Mouse (Mus musculus) lung, postnatal 25 days (tissue): ENCODE measurements around the gene Adam11.

Experiments used
- DNase-seq: peaks from one replicate; pipeline ENCODE4 v3.0.0; 2022; ENCODE audit warnings: low spot score

The Adam11 gene

DNA sequence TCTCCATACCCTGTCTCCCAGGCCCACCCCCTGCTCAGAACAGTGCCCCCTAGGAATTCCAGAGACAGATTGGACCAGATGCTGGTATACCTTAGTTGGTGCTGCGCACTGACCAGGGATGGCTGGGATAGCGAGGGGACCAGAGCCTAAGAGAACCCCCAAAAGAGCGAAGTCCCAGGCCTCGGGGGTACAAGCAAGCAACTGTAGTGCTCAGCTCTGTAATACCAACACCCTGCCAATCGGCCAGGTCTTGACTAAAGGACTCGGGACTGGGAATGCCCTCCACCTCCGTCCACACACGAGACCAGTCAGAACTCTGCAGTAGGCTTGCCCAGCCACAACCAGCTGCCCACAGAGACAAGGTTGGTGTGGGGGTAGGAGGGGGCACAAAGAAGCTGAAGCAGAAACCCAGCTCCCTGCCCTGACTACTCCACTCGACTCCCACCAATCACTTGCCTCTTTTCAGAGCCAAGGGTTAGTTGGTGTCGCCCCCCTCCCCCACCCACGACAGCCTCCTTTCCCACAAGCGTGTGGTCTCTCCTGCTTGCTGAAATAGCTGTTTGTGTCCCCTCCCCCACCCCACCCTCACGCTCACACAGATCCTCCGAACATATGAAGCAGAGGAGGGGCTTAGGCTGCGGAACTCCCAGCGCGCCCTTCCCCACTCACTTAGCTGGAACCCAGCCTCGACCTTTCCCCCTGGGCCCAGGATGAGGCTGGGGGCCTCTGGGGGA, 7.5 kb upstream of the Adam11 start:
- no peak for DNase-seq

DNA sequence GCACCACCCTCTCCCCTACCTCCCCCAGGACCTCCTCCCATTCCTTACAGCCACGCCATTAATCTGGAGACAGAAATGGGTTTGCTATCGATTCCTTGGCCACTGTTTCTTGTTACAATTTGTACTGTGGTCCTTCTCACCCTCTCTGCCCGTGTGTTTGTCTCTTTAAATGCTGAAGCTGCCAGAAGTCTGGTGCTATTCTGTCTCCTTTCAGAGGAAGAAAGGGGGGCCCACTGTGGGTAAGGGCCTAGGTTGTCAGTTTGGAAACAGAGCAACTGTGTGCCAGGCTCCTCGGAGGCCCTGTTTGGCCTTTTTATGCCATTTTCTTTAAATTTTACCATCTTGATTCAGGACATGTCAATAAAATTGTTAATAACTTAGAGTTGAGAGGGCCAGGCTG, 6.8 kb upstream of the Adam11 start:
- DNase-seq: no peak

DNA sequence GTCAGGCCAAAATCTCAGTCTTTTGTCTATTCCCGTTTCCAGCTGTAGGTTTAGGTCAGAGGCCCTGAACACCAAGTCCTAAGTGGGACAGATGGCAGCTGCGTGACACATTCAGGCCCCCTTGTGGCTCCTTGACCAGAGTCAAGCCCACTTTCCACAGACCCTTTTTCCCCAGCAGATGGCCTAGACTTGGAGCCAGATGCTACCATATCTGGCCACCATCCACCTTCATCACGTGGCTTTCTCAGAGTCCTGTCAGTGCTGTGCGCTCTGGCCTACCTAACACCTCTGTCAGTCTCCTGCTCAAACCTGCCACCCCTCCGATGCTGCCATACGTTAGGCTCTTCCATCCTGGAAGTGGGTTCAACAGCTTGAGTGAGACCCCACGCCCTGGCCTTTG, 5.8 kb upstream of the Adam11 start:
- DNase-seq: no peak

DNA sequence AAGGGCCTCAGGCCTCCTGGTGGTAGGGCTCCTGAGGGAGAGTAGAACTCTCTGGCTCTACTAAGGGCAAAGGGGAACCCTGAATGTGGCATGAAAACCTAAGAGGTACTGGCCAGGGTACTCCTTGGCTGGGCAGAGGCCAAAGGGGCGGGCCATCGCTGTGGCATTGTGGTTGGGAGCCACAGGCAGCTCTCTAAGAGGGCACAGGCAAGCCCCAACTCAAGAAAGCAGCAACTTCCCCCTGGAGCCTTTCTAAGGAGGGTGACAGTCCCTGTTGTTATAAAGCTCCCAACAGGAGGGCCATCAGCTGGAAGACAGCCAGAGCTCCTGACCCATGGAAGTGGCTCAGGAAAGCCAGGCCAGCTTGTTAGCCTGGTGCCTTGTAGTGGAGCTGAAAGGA, 2.3 kb upstream of the Adam11 start:
- DNase-seq: no peak

DNA sequence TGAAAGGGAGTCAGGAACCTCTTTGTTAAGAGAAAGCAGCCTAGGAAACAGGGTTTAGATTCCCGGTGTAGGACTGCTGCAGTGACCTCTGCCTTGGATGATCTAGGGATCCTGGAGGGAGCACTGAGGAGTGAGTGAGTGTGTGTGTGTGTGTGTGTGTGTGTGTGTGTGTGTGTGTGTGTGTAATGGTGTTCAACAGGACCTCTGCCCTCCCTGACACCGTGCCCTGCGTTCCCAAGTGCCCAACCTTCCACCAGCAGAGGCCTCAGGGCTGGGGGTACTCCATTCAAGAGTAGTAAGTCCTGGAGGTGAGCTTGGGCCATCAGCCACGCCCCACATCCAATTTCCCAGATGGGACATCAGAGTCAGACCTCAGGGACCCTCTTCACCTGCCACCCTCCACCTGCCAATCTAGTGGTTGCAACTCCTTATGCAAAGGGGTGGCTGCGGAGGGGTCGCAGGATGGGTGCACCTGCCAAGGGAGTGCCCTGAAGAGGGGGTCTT, 382 bp upstream of the Adam11 start:
- DNase-seq: no peak

DNA sequence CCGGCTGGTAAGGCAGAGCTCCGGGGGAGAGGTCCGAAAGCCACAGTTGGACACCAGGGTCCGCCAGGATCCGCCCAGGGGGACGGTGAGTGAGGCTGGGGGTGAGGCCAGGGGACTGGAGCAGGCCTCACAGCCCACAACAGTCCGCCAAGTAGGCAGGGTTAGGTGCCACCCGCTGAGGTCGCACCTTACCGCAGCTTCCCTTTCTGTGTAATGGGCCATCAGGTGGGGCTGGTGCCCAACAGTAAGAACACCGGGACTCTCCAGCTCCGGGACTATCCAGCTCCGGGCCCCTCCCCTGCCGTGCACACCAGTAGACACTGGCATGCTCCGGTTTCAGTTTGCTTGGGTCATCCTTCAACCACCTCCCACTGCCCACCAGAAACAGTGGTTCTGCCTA, 1.0 kb downstream of the Adam11 start:
- DNase-seq: no peak

DNA sequence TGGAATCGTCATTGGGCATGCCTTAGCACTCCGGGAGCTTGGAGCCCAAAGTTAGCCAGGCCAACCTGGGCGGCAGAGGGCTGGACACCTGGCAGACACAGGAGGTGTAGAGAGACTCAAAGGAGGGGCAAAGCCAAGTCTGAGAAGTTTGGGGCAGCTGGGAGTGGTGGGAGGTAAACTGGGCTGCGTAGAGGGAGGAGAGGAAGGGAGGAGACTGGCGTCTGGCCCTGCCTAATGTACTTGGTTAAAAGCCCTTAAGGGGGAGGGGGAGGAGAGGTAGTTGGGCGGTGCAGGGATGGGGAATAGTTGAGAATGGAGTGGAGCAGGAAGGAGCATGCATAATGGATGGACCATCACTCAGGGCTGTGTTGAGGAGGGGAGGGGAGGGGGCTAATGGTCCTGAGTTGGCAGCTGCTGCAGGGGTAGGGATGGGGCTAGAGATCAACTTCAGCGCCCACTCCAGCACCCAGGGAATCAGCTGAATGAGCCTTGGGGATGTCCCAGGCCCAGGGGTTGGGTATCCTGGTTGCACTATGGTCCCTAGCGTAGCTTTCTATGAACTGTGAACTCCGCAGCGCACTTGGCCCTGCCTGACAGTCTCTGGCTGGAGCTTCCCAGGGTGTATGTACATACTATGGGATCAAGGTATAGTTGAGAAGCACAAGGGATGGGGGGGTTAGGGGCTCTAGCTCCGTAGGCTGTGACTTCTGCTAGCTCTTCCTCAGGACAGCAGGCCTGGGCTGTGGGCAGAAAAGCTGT, 1.9 kb downstream of the Adam11 start:
- DNase-seq: no peak

DNA sequence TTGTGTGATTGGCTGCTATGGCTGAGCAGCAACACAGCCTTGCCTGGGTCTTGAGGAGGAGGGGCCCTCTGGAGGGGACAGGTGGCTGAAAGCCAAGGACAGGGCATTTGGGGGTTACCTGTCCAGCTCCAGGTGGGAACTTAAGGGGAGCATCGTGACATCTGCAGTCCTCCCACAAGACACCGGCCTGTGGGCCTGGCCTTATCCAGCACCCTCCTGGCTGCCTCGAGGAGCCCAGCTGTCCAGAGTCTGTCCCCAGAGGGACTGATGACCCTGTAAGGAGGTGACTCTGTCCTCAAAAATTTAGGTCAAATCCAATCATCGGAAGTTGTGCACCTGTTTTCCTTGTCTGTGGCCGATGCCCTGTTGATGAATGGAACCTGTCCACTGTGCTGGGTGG, 4.2 kb downstream of the Adam11 start:
- no peak for DNase-seq

DNA sequence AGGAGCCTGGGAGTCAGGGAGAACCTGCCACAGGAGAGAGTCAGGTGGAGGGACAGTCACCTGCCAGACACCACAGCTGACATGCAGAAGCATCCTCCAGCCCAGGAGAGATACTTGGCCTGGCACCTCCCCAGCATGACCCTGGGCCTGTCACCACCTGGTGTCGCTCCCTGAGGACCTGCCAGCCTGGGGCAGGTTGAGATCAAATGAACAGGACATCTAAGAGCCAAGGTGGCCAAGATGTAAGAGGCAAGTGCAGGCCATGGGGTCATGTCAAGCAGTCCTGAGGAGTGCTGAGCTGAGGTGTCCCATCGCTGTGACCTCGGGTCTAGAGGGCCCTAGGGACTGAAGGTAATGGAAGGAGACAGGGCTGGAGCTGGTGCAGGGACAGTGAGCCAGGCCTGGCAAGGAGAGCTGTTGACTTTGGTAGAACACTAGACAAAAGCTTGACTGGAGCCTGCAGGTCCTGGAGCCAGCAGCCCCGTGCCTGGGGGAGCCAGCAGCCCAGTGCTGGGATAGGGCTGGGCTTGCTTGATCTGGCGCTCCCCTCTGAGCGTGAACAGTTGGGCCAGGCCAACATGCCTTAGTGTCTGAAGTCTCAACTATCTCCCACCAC, 5.9 kb downstream of the Adam11 start:
- no peak for DNase-seq

DNA sequence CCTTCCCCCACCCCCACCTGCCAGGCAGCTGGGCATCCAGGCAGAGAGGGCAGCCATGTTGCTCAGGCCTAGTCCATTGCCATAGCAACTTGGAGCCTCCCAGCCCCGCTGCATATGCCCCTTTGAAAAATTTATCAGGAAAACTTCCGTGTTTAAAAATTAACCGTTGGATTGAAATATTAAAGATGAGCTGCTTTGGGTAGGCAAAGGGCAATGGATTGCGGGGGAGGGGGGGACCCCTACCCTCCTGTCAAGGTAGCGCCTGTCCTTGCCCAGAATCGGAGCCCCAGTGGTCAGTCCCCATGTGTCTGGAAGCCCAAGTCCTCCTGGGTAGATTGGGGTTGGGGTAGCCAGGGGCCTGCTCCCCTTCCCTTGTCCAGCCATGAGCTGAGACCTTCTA, 7.9 kb downstream of the Adam11 start:
- DNase-seq: no peak

DNA sequence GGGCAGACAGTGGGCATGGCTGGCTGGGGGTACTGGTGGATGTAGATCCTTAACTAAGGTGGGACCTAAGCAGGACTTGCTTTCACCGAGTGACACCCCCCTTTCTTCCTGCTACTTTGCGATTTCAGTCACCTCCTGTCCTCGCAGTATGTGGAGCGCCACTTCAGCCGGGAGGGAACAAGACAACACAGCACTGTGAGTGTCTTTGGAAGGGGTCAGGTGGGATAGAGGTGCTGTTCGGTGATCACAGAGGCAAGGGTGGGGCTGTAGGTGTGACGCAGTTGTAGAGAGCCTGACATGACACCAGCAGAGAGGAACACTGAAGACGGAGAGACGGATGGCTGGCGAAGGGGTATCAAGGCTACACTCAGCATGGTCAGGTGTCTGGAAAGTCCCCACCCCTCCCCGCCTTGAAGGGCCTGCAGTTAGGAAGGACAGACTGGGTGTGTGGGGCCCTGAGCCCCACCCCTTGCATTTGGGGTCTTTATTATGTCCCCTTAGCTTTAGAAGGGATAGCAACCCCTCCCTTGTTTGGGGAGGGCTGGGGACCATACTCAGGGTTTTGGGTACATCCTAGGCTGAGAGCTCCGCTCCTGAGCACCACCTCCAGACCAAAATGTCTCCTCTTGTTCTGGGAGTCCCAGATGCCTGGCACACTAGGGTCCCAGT, 8.9 kb downstream of the Adam11 start:
- DNase-seq: no peak

DNA sequence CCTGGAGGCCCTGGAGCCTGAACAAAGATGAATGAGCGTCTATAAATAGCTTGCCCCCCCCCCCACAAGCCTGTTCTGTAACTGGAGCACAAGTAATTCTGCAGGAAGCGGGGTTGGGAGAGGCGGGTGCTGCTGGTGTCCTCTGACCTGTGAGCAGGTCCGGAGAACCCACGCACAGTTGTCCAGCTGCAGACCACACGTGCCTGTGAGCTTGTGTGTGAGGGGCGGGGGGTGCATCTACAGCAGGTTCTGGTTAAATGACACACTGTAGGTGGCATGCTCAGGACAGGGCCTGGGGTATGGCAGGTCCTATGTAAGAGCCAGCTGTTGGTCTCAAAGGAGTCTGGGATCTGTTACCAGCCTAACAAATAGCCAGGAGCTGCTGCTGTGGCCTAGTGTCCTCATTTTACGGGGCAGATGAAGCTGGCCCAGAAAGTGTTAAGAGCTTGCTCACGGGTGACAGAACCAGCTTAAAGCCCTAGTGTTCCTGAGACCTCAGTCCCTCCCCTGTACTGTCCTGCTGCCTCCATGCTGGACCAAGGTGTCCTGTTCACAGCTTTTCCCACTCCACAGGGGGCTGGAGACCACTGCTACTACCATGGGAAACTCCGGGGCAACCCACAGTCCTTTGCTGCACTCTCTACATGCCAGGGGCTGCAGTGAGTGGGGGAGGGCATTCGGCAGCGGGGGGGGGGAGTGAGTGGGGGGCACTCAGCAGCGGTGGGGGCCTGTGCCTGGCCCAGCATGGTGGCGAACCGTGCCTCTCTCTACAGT, 9.6 kb downstream of the Adam11 start:
- no peak for DNase-seq

DNA sequence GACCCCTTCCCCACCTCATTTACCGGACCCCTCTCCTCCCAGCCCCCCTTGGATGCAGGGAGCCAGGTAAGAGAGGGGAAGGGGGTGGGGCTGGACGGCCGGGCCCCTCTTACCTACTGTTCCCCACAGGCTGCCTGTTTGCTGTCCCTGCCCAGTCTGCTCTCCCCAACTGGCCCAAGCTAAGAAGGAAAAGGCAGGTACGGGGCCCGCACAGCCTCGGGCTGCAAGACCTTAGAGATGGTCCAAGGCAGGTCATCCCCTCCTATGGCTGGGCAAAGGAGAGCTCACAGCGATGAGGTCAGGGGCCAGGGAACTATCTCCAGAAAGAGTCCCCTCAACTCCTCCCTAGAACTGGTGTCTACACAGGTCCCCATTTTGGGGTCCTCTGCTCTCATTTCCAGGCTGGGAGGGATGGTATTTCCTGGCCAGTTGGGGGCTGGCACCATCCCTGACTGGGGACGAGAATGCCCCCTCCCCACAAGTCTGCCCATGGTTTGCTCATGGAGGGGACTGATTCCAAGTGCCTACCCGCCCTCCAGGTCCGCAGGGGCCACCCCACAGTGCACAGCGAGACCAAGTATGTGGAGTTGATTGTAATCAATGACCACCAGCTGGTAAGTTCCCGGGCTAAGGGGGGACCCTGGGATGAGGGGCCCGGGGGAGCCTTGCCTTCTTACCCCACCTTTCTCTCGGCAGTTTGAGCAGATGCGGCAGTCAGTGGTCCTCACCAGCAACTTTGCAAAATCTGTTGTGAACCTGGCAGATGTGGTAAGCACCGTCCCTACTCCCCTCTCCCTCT, 10.9 kb downstream of the Adam11 start:
- no peak for DNase-seq

DNA sequence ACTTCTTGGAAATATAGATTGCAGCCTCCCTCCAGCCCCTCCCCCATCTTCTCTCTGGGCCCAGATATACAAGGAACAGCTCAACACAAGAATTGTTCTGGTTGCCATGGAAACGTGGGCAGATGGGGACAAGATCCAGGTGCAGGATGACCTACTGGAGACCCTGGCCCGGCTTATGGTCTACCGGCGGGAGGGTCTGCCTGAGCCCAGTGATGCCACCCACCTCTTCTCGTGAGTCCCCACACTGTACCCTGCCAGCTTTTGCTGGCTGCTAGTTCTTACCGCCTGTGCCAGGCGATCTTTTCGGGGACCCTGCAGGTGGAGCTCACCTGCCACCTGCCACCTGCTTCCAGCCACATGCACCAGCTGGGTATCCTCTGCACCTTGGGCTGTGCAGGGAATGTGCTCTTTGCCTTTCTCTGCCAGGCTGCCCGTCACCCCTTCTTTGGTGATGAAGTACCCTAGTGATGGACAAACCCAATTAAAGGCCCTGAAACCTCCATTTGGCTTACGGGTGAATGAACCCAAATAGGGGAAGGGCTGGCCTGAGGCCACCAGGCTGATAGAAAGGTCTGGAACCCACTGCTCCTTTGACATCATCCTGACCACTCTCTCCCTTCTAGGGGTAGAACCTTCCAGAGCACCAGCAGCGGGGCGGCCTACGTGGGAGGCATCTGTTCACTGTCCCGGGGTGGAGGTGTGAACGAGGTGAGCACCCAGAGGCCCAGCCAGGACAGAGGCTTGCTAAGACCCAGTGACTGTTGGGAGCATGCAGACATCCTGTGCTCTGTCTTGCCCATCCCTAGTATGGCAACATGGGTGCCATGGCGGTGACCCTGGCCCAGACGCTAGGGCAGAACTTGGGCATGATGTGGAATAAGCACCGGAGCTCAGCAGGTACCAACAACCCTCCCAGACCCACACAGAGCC, 11.8 kb downstream of the Adam11 start:
- DNase-seq: no peak

DNA sequence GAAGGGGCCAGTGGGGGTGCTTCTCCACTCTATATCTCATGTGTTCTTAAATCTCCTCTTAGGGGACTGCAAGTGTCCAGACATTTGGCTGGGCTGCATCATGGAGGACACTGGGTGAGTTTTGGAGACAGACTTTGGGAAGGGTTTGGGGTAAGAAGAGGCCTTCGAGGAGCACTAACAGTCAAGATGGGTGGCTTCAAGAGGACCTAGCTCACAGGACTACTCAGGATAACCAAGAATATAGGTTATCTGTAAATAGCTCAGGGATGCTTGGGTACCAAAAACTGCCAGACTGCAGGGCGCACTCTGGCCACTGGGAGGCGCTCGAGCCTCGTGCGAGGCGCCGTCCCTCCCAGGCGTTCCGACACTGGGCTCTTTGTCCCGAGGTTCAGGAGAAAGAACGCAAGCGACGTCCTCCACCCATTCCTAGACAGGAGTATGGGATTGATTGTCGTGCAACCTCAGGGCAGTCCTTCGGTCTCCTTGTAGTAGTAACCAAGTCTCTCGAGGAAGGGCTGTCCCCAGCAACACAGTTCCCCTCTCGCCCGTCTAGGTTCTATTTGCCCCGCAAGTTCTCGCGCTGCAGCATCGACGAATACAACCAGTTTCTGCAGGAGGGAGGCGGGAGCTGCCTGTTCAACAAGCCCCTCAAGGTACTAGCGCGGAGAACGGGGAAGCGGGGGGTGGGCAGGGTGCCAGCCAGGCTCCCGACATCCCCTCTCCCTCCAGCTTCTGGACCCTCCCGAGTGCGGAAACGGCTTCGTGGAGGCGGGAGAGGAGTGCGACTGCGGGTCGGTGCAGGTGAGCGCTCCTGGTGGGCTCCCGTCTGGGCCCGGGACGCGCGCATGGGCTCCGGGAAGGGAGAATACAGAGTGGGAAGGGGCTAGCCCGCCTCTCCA, 12.7 kb downstream of the Adam11 start:
- peak; percentile 77 for DNase-seq

DNA sequence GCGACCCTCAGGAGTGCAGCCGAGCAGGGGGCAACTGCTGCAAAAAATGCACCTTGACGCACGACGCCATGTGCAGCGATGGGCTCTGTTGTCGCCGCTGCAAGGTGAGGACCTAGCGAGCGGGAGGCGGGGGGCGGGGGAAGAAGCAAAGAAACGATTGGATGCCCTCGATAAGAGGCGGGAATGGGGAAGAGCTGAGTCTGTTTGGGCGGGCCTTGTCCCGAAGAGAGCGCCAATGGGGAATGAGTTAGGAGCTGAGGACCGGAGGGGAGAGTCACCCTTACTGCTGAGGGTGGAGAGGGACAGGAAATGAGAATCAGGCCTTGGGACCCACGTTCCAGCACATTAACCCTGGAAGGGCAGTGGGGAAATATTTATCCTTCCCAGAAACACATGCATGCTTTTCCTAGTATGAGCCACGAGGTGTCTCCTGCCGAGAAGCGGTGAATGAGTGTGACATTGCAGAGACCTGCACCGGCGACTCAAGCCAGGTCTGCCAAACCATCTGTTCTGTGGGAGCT, 13.4 kb downstream of the Adam11 start:
- peak; percentile 84 for DNase-seq

DNA sequence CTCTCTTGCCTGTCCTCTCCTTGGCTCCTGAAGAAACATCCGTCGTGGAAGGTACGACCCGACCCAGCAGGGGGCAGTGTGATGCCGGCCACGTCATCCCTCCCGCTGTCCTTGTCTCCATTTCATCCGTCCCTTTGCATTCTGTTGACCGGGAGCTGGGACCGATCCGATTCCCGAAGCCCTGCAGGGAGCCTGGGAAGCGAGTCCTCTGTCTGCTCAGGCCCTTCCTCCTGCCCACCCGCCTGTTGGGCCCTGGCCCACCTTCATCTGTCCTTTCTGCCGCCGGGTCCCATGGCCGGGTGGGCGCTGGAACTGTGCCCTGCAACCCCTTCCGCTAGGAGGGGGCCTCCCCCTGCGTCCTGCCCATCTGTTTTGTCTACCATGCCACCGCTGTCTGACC, 16.4 kb downstream of the Adam11 start:
- DNase-seq: peak; percentile 77

DNA sequence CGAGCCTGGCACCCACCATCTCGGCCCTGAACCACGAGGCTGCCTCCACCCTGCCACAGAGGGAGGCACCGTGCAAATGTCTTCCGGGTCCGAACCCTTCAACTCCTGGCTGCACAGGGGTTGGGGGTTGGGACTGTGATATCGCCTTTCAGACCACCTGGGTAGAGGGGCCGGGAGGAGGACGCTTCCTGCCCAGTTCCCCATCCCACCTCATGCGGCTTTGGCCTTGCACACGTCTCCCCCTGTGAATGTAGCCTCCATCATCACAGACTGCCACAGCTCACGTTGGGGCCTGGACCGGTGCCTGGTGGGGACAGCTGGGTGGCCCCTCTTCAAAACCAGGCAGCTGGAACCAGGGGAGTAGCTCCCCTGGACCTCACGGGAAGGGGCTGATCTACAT, 16.9 kb downstream of the Adam11 start:
- DNase-seq: no peak

DNA sequence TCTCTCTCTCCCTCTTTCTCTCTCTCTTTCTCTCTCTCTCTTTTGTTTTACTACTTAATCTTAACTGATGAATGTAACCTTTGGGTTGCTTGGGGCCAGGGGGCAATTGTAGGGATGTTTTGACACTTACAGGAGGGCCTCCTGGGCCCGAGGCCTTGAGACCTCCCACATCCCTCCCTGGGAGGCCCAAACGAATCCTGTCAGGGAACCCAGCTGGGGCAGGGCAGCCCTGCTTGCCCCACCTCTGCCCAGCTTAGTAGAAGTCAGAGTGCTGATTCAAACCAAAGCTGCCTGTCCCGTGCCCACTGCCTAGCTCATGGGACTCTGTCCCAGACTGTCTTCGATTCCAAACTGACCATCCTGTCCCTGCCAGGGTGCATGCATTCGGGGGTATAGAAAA, 17.4 kb downstream of the Adam11 start:
- no peak for DNase-seq
